Mouse (Mus musculus): ENCODE data around the gene Mpc1. TPM values are rescaled to one million over a fixed set of nuclear protein-coding genes. Genes with fewer than 3 reads are reported as not detected.
A peak's percentile ranks its signal among the peaks of the same experiment; 100 is the strongest.
"Not testable (repeated sequence)": the region's sequence is repeated elsewhere in the genome, so short reads cannot be mapped to it uniquely, and the experiment has no call there.

Mpc1 gene
- total and polyA plus RNA-seq, 3 experiments = 643 to 921 (median 699) TPM

GRCm38 (mm10) chr17:8313976-8314375 is 31.3 kb downstream of the Mpc1 start:
- TF ChIP-seq CTCF (IDR thresholded peaks at IDR 0.05) = no peak
- no peak for TF ChIP-seq EP300 (IDR thresholded peaks at IDR 0.05; ENCODE audit: insufficient read depth, low read depth, low read length)
- TF ChIP-seq POLR2A (IDR thresholded peaks at IDR 0.05; ENCODE audit: insufficient read depth, low read depth, low read length) = no peak
- Histone ChIP-seq H3K79me2 (replicated peaks; ENCODE audit: control insufficient read depth, insufficient read depth, low read length) (peaks cover 17% of the 10 kb centered on the region), H3K4me1 (ENCODE audit: control insufficient read depth, insufficient read depth, low read length) (peaks cover 12% of the 10 kb centered on the region), H3K4me3 (no peak overlapping the region), H3K9ac (ENCODE audit: low read depth, low read length) (no peak overlapping the region), H3K36me3 (ENCODE audit: control insufficient read depth, insufficient read depth, low read length) (no peaks in the 10 kb centered on the region), H3K27me3 (ENCODE audit: control insufficient read depth, insufficient read depth, low read length) (no peaks in the 10 kb centered on the region), H3K27ac (no peak overlapping the region)
- no peak for DNase-seq
- WGBS = 83% methylated on average over 3 of the region's 3 CpGs
- intact Hi-C loops (cut with DNase I) = no loop called here

GRCm38 (mm10) chr17:8316251-8316650 is 33.5 kb downstream of the Mpc1 start:
- Histone ChIP-seq H3K27ac (no peak overlapping the region), H3K9ac (ENCODE audit: low read depth, low read length) (no peak overlapping the region), H3K4me1 (ENCODE audit: control insufficient read depth, insufficient read depth, low read length) (peaks cover 12% of the 10 kb centered on the region), H3K36me3 (ENCODE audit: control insufficient read depth, insufficient read depth, low read length) (no peaks in the 10 kb centered on the region), H3K79me2 (replicated peaks; ENCODE audit: control insufficient read depth, insufficient read depth, low read length) (peaks cover 18% of the 10 kb centered on the region), H3K4me3 (no peak overlapping the region), H3K27me3 (ENCODE audit: control insufficient read depth, insufficient read depth, low read length) (no peaks in the 10 kb centered on the region)
- TF ChIP-seq POLR2A (IDR thresholded peaks at IDR 0.05; ENCODE audit: insufficient read depth, low read depth, low read length) (no peak), CTCF (IDR thresholded peaks at IDR 0.05) (peak; percentile 50), EP300 (IDR thresholded peaks at IDR 0.05; ENCODE audit: insufficient read depth, low read depth, low read length) (no peak)
- WGBS = 88% methylated on average over 1 of the region's 1 CpGs
- intact Hi-C loops (cut with DNase I) = no loop called here
- no peak for DNase-seq

- H3K79me2 ChIP-seq (replicated peaks; ENCODE audit: control insufficient read depth, insufficient read depth, low read length); intact Hi-C loops (cut with DNase I); H3K9ac ChIP-seq (ENCODE audit: low read depth, low read length); H3K27me3 ChIP-seq (ENCODE audit: control insufficient read depth, insufficient read depth, low read length); DNase-seq; H3K4me1 ChIP-seq (ENCODE audit: control insufficient read depth, insufficient read depth, low read length); H3K4me3 ChIP-seq; H3K27ac ChIP-seq; H3K36me3 ChIP-seq (ENCODE audit: control insufficient read depth, insufficient read depth, low read length): not testable (repeated sequence)
- 95% methylated on average over 10 of the region's 11 CpGs for whole genome bisulfite sequencing
Measured at GRCm38 (mm10) chr17:8326877-8327276, 44.2 kb downstream of the Mpc1 start.

GRCm38 (mm10) chr17:8328511-8329174 is 45.9 kb downstream of the Mpc1 start:
- no peaks in the 10 kb centered on the region for H3K36me3 ChIP-seq (ENCODE audit: control insufficient read depth, insufficient read depth, low read length)
- no peak overlapping the region for H3K4me3 ChIP-seq
- H3K27me3 ChIP-seq (ENCODE audit: control insufficient read depth, insufficient read depth, low read length) = no peaks in the 10 kb centered on the region
- DNase-seq = no peak
- no peaks in the 10 kb centered on the region for H3K79me2 ChIP-seq (replicated peaks; ENCODE audit: control insufficient read depth, insufficient read depth, low read length)
- no peak overlapping the region for H3K9ac ChIP-seq (ENCODE audit: low read depth, low read length)
- intact Hi-C loops (cut with DNase I) = no loop called here
- no peaks in the 10 kb centered on the region for H3K4me1 ChIP-seq (ENCODE audit: control insufficient read depth, insufficient read depth, low read length)
- H3K27ac ChIP-seq = no peak overlapping the region
- TF ChIP-seq POLR2A (IDR thresholded peaks at IDR 0.05; ENCODE audit: insufficient read depth, low read depth, low read length) (no peak), CTCF (IDR thresholded peaks at IDR 0.05) (peak; percentile 60), EP300 (IDR thresholded peaks at IDR 0.05; ENCODE audit: insufficient read depth, low read depth, low read length) (no peak)
- 75% methylated on average over 7 of the region's 7 CpGs for WGBS

- Histone ChIP-seq H3K9ac (ENCODE audit: low read depth, low read length) (no peak overlapping the region), H3K27ac (no peak overlapping the region), H3K4me3 (no peak overlapping the region), H3K27me3 (ENCODE audit: control insufficient read depth, insufficient read depth, low read length) (no peaks in the 10 kb centered on the region), H3K36me3 (ENCODE audit: control insufficient read depth, insufficient read depth, low read length) (no peaks in the 10 kb centered on the region), H3K4me1 (ENCODE audit: control insufficient read depth, insufficient read depth, low read length) (no peaks in the 10 kb centered on the region), H3K79me2 (replicated peaks; ENCODE audit: control insufficient read depth, insufficient read depth, low read length) (no peaks in the 10 kb centered on the region)
- intact Hi-C loops (cut with DNase I) = no loop called here
- WGBS = 75% methylated on average over 5 of the region's 5 CpGs
- TF ChIP-seq EP300 (IDR thresholded peaks at IDR 0.05; ENCODE audit: insufficient read depth, low read depth, low read length) (no peak), CTCF (IDR thresholded peaks at IDR 0.05) (no peak), POLR2A (IDR thresholded peaks at IDR 0.05; ENCODE audit: insufficient read depth, low read depth, low read length) (no peak)
- no peak for DNase-seq
Measured at GRCm38 (mm10) chr17:8330602-8331001, 47.9 kb downstream of the Mpc1 start.

- H3K4me3 ChIP-seq; H3K27ac ChIP-seq; DNase-seq; H3K9ac ChIP-seq (ENCODE audit: low read depth, low read length); H3K36me3 ChIP-seq (ENCODE audit: control insufficient read depth, insufficient read depth, low read length); H3K79me2 ChIP-seq (replicated peaks; ENCODE audit: control insufficient read depth, insufficient read depth, low read length); intact Hi-C loops (cut with DNase I); H3K4me1 ChIP-seq (ENCODE audit: control insufficient read depth, insufficient read depth, low read length): not testable (repeated sequence)
- WGBS = 100% methylated on average over 1 of the region's 5 CpGs
- peaks cover 16% of the 10 kb centered on the region for H3K27me3 ChIP-seq (ENCODE audit: control insufficient read depth, insufficient read depth, low read length)
Measured at GRCm38 (mm10) chr17:8337159-8337558, 54.5 kb downstream of the Mpc1 start, which contains the start of gene Prr18. Prr18 (plus strand) TSS chr17:8337459.
